Mouse (Mus musculus): ENCODE measurements around the gene Bves. TPM values are rescaled to one million over a fixed set of nuclear protein-coding genes. Genes with fewer than 3 reads are reported as not detected.

Bves gene
- polyA plus RNA-seq, 1 experiment, result 35.4 TPM

DNA sequence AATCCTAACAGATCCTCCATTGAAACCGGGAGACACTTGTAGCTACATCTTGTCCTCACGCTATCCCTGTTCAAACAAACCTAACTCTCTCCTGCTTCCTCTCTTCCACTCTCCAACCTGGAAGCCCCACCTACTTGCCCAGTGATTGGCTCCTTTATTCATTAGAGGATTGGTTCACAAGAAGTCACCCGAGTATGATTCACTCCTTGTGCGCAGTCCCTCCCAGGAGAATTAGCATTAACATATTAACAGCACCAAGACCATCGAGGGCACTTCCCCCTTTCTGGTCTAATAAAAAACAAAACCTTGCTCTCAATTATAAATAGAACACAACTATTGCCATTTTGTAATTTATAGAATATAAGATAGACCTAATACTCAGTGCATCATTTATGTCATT, 40.5 kb upstream of the Bves start:
- no peak overlapping the region for H3ac ChIP-seq (ENCODE audit: control insufficient read depth, insufficient read length, low read depth)
- H3K27me3 ChIP-seq (ENCODE audit: control insufficient read depth, insufficient read depth, insufficient read length), result no peaks in the 10 kb centered on the region
- peaks cover 65% of the 10 kb centered on the region for H3K79me3 ChIP-seq (ENCODE audit: low read depth)
- TF ChIP-seq FOSL1 (IDR thresholded peaks at IDR 0.05; ENCODE audit: insufficient read depth, low read length, poor library complexity, severe bottlenecking), result no peak
- no peak for TF ChIP-seq CEBPB (IDR thresholded peaks at IDR 0.05; ENCODE audit: low read depth)
- no peak for TF ChIP-seq MAX (IDR thresholded peaks at IDR 0.05)
- TF ChIP-seq CTCF (IDR thresholded peaks at IDR 0.05; ENCODE audit: control insufficient read depth, insufficient read depth, insufficient read length), result no peak
- TF ChIP-seq MYOD1 (IDR thresholded peaks at IDR 0.05; ENCODE audit: control insufficient read depth, insufficient read length, low read depth), result no peak
- no peak for TF ChIP-seq MYOG (IDR thresholded peaks at IDR 0.05; ENCODE audit: control insufficient read depth, extremely low read depth, insufficient read length)
- no peak for TF ChIP-seq USF1 (IDR thresholded peaks at IDR 0.05; ENCODE audit: low read depth)
- no peaks in the 10 kb centered on the region for H3K36me3 ChIP-seq (ENCODE audit: control insufficient read depth, insufficient read depth)
- H3K79me2 ChIP-seq (ENCODE audit: control insufficient read depth, insufficient read depth), result peaks cover 92% of the 10 kb centered on the region
- no peak overlapping the region for H3K4me3 ChIP-seq (ENCODE audit: insufficient read depth, poor library complexity, severe bottlenecking)

DNA sequence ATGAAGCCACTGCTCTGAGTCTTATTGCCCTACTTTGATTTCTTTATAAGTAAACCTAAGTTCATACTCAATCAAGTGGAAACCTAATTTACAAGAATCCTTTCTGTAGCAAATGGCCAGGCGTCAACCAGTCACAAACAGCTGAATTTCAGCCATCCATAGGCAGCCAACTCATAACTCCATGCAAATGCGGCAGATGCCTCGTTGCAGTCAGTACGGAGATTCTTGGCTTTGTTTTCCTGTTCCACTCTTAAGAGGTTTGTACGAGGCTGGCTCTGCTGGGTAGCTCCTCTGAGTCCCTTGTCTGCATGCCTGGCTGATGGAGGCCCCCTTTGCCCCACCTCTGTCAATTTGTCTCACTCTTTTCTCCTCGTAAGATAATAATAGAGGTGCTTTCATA, 37.1 kb upstream of the Bves start:
- Histone ChIP-seq H3K4me3 (ENCODE audit: insufficient read depth, poor library complexity, severe bottlenecking) (no peak overlapping the region), H3K79me2 (ENCODE audit: control insufficient read depth, insufficient read depth) (peaks cover 74% of the 10 kb centered on the region), H3K27me3 (ENCODE audit: control insufficient read depth, insufficient read depth, insufficient read length) (no peaks in the 10 kb centered on the region), H3K36me3 (ENCODE audit: control insufficient read depth, insufficient read depth) (no peaks in the 10 kb centered on the region), H3ac (ENCODE audit: control insufficient read depth, insufficient read length, low read depth) (no peak overlapping the region), H3K79me3 (ENCODE audit: low read depth) (peaks cover 53% of the 10 kb centered on the region)
- TF ChIP-seq MYOG (IDR thresholded peaks at IDR 0.05; ENCODE audit: control insufficient read depth, extremely low read depth, insufficient read length), result no peak
- no peak for TF ChIP-seq CEBPB (IDR thresholded peaks at IDR 0.05; ENCODE audit: low read depth)
- TF ChIP-seq FOSL1 (IDR thresholded peaks at IDR 0.05; ENCODE audit: insufficient read depth, low read length, poor library complexity, severe bottlenecking), result no peak
- no peak for TF ChIP-seq CTCF (IDR thresholded peaks at IDR 0.05; ENCODE audit: control insufficient read depth, insufficient read depth, insufficient read length)
- TF ChIP-seq USF1 (IDR thresholded peaks at IDR 0.05; ENCODE audit: low read depth), result no peak
- no peak for TF ChIP-seq MYOD1 (IDR thresholded peaks at IDR 0.05; ENCODE audit: control insufficient read depth, insufficient read length, low read depth)
- no peak for TF ChIP-seq MAX (IDR thresholded peaks at IDR 0.05)

DNA sequence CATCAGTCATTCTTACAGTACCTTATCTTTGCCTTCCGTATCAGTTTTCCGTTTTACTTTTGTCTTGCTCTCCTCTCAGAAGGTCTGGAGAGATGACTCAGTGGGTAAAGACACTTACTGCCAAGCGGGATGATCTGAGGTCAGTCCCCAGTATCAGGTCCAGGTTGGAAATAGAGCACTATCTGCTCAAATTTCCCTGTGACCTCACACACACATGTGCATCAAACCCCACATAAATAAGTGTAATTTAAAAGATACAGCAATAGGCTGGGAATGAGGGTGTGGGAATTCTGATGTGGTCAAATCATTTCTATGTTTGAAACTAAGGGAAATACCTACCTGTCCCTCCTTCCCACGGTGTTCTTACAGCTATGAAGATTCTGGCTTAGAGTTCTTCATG, 36.1 kb upstream of the Bves start:
- H3K79me3 ChIP-seq (ENCODE audit: low read depth), result peaks cover 46% of the 10 kb centered on the region
- H3ac ChIP-seq (ENCODE audit: control insufficient read depth, insufficient read length, low read depth), result no peak overlapping the region
- H3K79me2 ChIP-seq (ENCODE audit: control insufficient read depth, insufficient read depth), result peaks cover 74% of the 10 kb centered on the region
- peak; percentile 19 for TF ChIP-seq FOSL1 (IDR thresholded peaks at IDR 0.05; ENCODE audit: insufficient read depth, low read length, poor library complexity, severe bottlenecking)
- peak; percentile 53 for TF ChIP-seq MYOD1 (IDR thresholded peaks at IDR 0.05; ENCODE audit: control insufficient read depth, insufficient read length, low read depth)
- no peak for TF ChIP-seq CEBPB (IDR thresholded peaks at IDR 0.05; ENCODE audit: low read depth)
- H3K27me3 ChIP-seq (ENCODE audit: control insufficient read depth, insufficient read depth, insufficient read length), result no peaks in the 10 kb centered on the region
- H3K36me3 ChIP-seq (ENCODE audit: control insufficient read depth, insufficient read depth), result no peaks in the 10 kb centered on the region
- no peak overlapping the region for H3K4me3 ChIP-seq (ENCODE audit: insufficient read depth, poor library complexity, severe bottlenecking)

DNA sequence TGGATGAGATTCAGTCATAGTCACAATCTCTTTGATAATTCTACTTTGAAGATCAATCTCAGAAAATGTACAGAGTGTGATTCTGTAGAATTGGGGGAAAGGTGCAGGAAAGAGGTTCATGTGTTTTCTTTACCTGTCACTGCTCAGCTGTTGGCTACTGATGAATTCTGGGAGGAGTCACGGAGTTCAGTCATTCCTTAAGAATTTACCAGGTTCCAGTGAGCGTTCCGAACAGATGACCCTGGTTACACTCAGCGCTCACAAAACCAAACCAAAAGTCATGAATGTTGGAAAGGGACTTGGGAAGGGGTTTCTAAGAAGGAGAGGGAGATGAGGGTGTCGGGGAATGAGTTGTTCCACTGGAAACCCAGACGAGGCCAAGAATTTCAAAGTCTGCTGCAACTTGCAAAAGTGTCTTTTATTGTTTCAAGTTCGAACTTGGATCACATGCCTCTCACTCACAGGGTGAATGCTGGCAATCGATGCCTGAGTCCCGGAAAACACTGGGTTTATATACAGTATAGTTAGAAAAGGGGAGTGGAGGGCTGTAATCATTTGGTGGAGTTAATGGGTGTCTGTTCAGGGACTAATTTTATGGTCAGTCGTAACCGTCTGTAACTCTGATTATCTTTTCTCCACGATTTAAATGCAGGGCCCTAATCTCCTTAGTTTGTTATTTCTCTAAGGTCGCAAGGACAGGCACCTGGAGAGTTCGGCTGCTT, 32.1 kb upstream of the Bves start:
- Histone ChIP-seq H3ac (ENCODE audit: control insufficient read depth, insufficient read length, low read depth) (no peak overlapping the region), H3K36me3 (ENCODE audit: control insufficient read depth, insufficient read depth) (no peaks in the 10 kb centered on the region), H3K79me2 (ENCODE audit: control insufficient read depth, insufficient read depth) (peaks cover 74% of the 10 kb centered on the region), H3K4me3 (ENCODE audit: insufficient read depth, poor library complexity, severe bottlenecking) (no peak overlapping the region), H3K27me3 (ENCODE audit: control insufficient read depth, insufficient read depth, insufficient read length) (no peaks in the 10 kb centered on the region), H3K79me3 (ENCODE audit: low read depth) (peaks cover 35% of the 10 kb centered on the region)
- no peak for TF ChIP-seq CTCF (IDR thresholded peaks at IDR 0.05; ENCODE audit: control insufficient read depth, insufficient read depth, insufficient read length)
- TF ChIP-seq MYOD1 (IDR thresholded peaks at IDR 0.05; ENCODE audit: control insufficient read depth, insufficient read length, low read depth), result no peak
- TF ChIP-seq MYOG (IDR thresholded peaks at IDR 0.05; ENCODE audit: control insufficient read depth, extremely low read depth, insufficient read length), result no peak
- no peak for TF ChIP-seq FOSL1 (IDR thresholded peaks at IDR 0.05; ENCODE audit: insufficient read depth, low read length, poor library complexity, severe bottlenecking)
- TF ChIP-seq MAX (IDR thresholded peaks at IDR 0.05), result no peak
- TF ChIP-seq USF1 (IDR thresholded peaks at IDR 0.05; ENCODE audit: low read depth), result no peak
- TF ChIP-seq CEBPB (IDR thresholded peaks at IDR 0.05; ENCODE audit: low read depth), result no peak

DNA sequence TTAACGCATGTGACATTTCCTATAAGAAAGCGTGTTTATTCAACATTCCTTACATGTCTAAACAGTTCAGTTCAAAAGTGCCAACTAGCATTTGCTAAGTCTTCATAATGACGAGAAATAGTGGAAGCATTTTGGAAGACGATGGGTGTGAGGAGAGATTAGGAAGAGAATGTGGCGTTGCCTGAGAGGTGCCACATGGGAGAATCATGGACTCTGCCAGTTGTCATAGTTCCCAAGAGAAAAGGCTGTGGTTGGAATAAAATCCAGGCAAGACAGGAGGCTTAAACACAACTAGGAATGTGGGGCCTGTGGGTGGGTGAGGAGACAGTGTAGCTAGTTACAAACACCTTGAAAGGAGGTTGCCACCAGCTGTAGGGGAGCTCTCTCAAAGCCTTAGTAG, 30.4 kb upstream of the Bves start:
- Histone ChIP-seq H3K4me3 (ENCODE audit: insufficient read depth, poor library complexity, severe bottlenecking) (no peak overlapping the region), H3K36me3 (ENCODE audit: control insufficient read depth, insufficient read depth) (no peaks in the 10 kb centered on the region), H3K79me3 (ENCODE audit: low read depth) (peaks cover 43% of the 10 kb centered on the region), H3K27me3 (ENCODE audit: control insufficient read depth, insufficient read depth, insufficient read length) (no peaks in the 10 kb centered on the region), H3K79me2 (ENCODE audit: control insufficient read depth, insufficient read depth) (peaks cover 83% of the 10 kb centered on the region), H3ac (ENCODE audit: control insufficient read depth, insufficient read length, low read depth) (no peak overlapping the region)
- TF ChIP-seq MYOD1 (IDR thresholded peaks at IDR 0.05; ENCODE audit: control insufficient read depth, insufficient read length, low read depth) (no peak), FOSL1 (IDR thresholded peaks at IDR 0.05; ENCODE audit: insufficient read depth, low read length, poor library complexity, severe bottlenecking) (no peak), CTCF (IDR thresholded peaks at IDR 0.05; ENCODE audit: control insufficient read depth, insufficient read depth, insufficient read length) (no peak), MAX (IDR thresholded peaks at IDR 0.05) (no peak), USF1 (IDR thresholded peaks at IDR 0.05; ENCODE audit: low read depth) (no peak), MYOG (IDR thresholded peaks at IDR 0.05; ENCODE audit: control insufficient read depth, extremely low read depth, insufficient read length) (no peak), CEBPB (IDR thresholded peaks at IDR 0.05; ENCODE audit: low read depth) (no peak)

DNA sequence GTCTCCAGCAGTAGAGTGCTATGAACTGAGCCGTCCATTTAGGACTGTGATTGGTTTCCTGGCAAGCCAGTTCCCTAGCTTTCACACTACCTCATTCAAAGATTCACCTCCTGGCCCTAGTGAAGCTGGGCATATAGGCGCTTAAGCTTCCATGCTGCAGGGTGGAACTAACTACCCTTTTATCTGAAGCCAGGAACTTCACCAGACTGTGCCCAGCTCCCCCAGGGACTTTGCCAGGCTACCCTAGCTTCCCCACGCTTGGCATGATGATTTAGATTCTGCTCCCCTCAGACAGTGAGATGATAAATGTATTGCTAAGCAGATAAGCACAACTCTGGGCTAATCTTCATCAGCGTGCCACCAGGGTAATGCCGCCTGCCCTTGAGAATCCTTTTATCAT, 24.4 kb upstream of the Bves start:
- peaks cover 78% of the 10 kb centered on the region for H3K79me2 ChIP-seq (ENCODE audit: control insufficient read depth, insufficient read depth)
- H3ac ChIP-seq (ENCODE audit: control insufficient read depth, insufficient read length, low read depth), result peak overlapping the region; percentile 32
- TF ChIP-seq FOSL1 (IDR thresholded peaks at IDR 0.05; ENCODE audit: insufficient read depth, low read length, poor library complexity, severe bottlenecking), result no peak
- no peak for TF ChIP-seq CTCF (IDR thresholded peaks at IDR 0.05; ENCODE audit: control insufficient read depth, insufficient read depth, insufficient read length)
- TF ChIP-seq MYOG (IDR thresholded peaks at IDR 0.05; ENCODE audit: control insufficient read depth, extremely low read depth, insufficient read length), result no peak
- TF ChIP-seq CEBPB (IDR thresholded peaks at IDR 0.05; ENCODE audit: low read depth), result no peak
- peak; percentile 18 for TF ChIP-seq MYOD1 (IDR thresholded peaks at IDR 0.05; ENCODE audit: control insufficient read depth, insufficient read length, low read depth)
- no peak for TF ChIP-seq USF1 (IDR thresholded peaks at IDR 0.05; ENCODE audit: low read depth)
- no peak for TF ChIP-seq MAX (IDR thresholded peaks at IDR 0.05)
- peaks cover 43% of the 10 kb centered on the region for H3K79me3 ChIP-seq (ENCODE audit: low read depth)
- no peaks in the 10 kb centered on the region for H3K27me3 ChIP-seq (ENCODE audit: control insufficient read depth, insufficient read depth, insufficient read length)
- no peak overlapping the region for H3K4me3 ChIP-seq (ENCODE audit: insufficient read depth, poor library complexity, severe bottlenecking)
- H3K36me3 ChIP-seq (ENCODE audit: control insufficient read depth, insufficient read depth), result peaks cover 11% of the 10 kb centered on the region
